11 mouse cellular contexts compared by ENCODE assay signal in genomic region chr3:86093213-86093845, GRCm38 (mm10). TPM values are rescaled to one million over a fixed set of nuclear protein-coding genes. Genes with fewer than 3 reads are reported as not detected.
A peak's percentile ranks its signal among the peaks of the same experiment; 100 is the strongest.
DNase-seq lines count a peak whose midpoint lies in the region; ATAC-seq and TF ChIP-seq lines count a peak whose summit lies in the region.
"Had no signal": no experiment of that assay in that cellular context is flagged by ENCODE, and none has a peak within 500 bp of the region (broad histone marks: within the 10 kb centered on the region; RNA-seq: fewer than 3 reads in every experiment).

No protein-coding gene starts in this region.

- no peak overlapping the region for H3K27ac ChIP-seq in heart, embryonic 10.5 days
- no peak overlapping the region for H3K27ac ChIP-seq in forebrain, embryonic 16.5 days (ENCODE audit: low read length)
- H3K27ac ChIP-seq in limb, embryonic 14.5 days (replicated peaks; ENCODE audit: low read depth, low read length): no peak overlapping the region

- intact Hi-C loops in heart, postnatal 10 days (cut with DNase I): no loop called here

- H3K36me3 ChIP-seq in heart, embryonic 10.5 days: 0 out of 2 replicates have a peak, but pooled peaks cover 5% of the 10 kb centered on the region
- H3K36me3 ChIP-seq in forebrain, embryonic 16.5 days (ENCODE audit: control insufficient read depth, insufficient read depth): no peaks in the 10 kb centered on the region
- peaks cover 4% of the 10 kb centered on the region; the same call in 1 of the 2 replicates for H3K36me3 ChIP-seq in limb, embryonic 14.5 days (ENCODE audit: control insufficient read depth, insufficient read depth, low read length)

- H3K9me3 ChIP-seq in heart, embryonic 10.5 days: no peaks in the 10 kb centered on the region
- no peaks in the 10 kb centered on the region for H3K9me3 ChIP-seq in forebrain, embryonic 16.5 days (ENCODE audit: control insufficient read depth, low read length)
- H3K9me3 ChIP-seq in limb, embryonic 14.5 days (ENCODE audit: control insufficient read depth, low read length): no peaks in the 10 kb centered on the region

- no peak overlapping the region for H3K4me2 ChIP-seq in forebrain, embryonic 16.5 days (ENCODE audit: low read length)
- no peak overlapping the region for H3K4me2 ChIP-seq in limb, embryonic 14.5 days (replicated peaks; ENCODE audit: low read depth, low read length, severe bottlenecking)

- no peak for TF ChIP-seq POLR2A in limb, embryonic 14.5 days (IDR thresholded peaks at IDR 0.05; ENCODE audit: borderline replicate concordance, extremely low read depth, insufficient read depth, insufficient read length)

- H3K4me1 ChIP-seq in heart, embryonic 10.5 days: no peaks in the 10 kb centered on the region
- peaks cover 8% of the 10 kb centered on the region for H3K4me1 ChIP-seq in forebrain, embryonic 16.5 days (replicated peaks; ENCODE audit: control insufficient read depth, insufficient read depth, low read length)
- H3K4me1 ChIP-seq in limb, embryonic 14.5 days (ENCODE audit: control insufficient read depth, insufficient read depth, low read length): peaks cover 19% of the 10 kb centered on the region; the same call in 1 of the 2 replicates

- WGBS in heart, embryonic 10.5 days: 70% methylated on average over 6 of the region's 6 CpGs
- WGBS in forebrain, embryonic 16.5 days: 15% methylated on average over 6 of the region's 6 CpGs
- 18% methylated on average over 6 of the region's 6 CpGs for WGBS in limb, embryonic 14.5 days

- ATAC-seq in forebrain, embryonic 16.5 days: peak; percentile 84
- no peak for ATAC-seq in limb, embryonic 14.5 days (ENCODE audit: low FRiP score, low read depth)
- no peak for ATAC-seq in megakaryocyte-erythroid progenitor cell, adult 5-6 weeks (replicated peaks; ENCODE audit: low FRiP score, low TSS enrichment, poor library complexity, severe bottlenecking)
- ATAC-seq in cerebellum, adult (ENCODE audit: insufficient number of reproducible peaks, low FRiP score, low TSS enrichment): no peak

- peak; percentile 14 for DNase-seq in heart, embryonic 10.5 days (ENCODE audit: low spot score)
- DNase-seq in heart, postnatal 10 days: no peak
- DNase-seq in brain, embryonic 18.5 days (ENCODE audit: low read depth, low spot score): peak; percentile 24
- no peak for DNase-seq in limb, embryonic 14.5 days (ENCODE audit: low spot score)
- no peak for DNase-seq in ovary, adult 18-20 months (ENCODE audit: low spot score)
- DNase-seq: cerebellum, adult 18-20 months; heart, adult 18-20 months; thymus, postnatal 4 days had no signal

- no peak overlapping the region for H3K9ac ChIP-seq in forebrain, embryonic 16.5 days (replicated peaks; ENCODE audit: low read depth, low read length)
- H3K9ac ChIP-seq in limb, embryonic 14.5 days (ENCODE audit: low read depth, low read length, severe bottlenecking): peak overlapping the region; percentile 28; the same call in 1 of the 2 replicates

- no peaks in the 10 kb centered on the region for H3K27me3 ChIP-seq in heart, embryonic 10.5 days (ENCODE audit: insufficient read depth, poor library complexity, severe bottlenecking)
- no peaks in the 10 kb centered on the region for H3K27me3 ChIP-seq in forebrain, embryonic 16.5 days (replicated peaks; ENCODE audit: control insufficient read depth, insufficient read depth, low read length)
- H3K27me3 ChIP-seq in limb, embryonic 14.5 days (ENCODE audit: control insufficient read depth, insufficient read depth, low read length): no peaks in the 10 kb centered on the region

- no peak overlapping the region for H3K4me3 ChIP-seq in heart, embryonic 10.5 days
- H3K4me3 ChIP-seq in forebrain, embryonic 16.5 days (replicated peaks; ENCODE audit: low read length): no peak overlapping the region
- H3K4me3 ChIP-seq in limb, embryonic 14.5 days (replicated peaks; ENCODE audit: low read length): no peak overlapping the region

RNA-seq across cellular contexts. Expression of gene Rps3a1, which starts 49.2 kb away (rescaled TPM):
- polyA plus RNA-seq in heart, embryonic 10.5 days (2016; fragmentation: Nextera tagmentation; extraction: Ambion mirVana): 903 and 1,025 TPM in 2 replicates
- total RNA-seq in heart, postnatal 10 days (2021): 100 to 1,000 TPM; 617 to 667 TPM
- polyA plus RNA-seq in forebrain, embryonic 16.5 days (2015; fragmentation: Nextera tagmentation; extraction: Ambion mirVana): 654 and 744 TPM in 2 replicates
- polyA plus RNA-seq in limb, embryonic 14.5 days (2012; rRNA removed): 1,087 and 1,916 TPM in 2 replicates
- 1,503 and 1,577 TPM in 2 replicates for polyA plus RNA-seq in limb, embryonic 14.5 days (2014; fragmentation: Nextera tagmentation; extraction: Ambion mirVana)
- total RNA-seq in megakaryocyte-erythroid progenitor cell, adult 5-6 weeks (2014; fragmentation: Nextera tagmentation): 3,660 and 3,786 TPM in 2 replicates
- 6,025 and 7,409 TPM in 2 replicates for total RNA-seq in megakaryocyte-erythroid progenitor cell, adult 5-6 weeks (2017)

Comparison
In these comparisons a context has a peak if more than half of its experiments do, and no peak if none do; other contexts are left out.
1. DNase-seq: peak in heart, embryonic 10.5 days (single experiment) and brain, embryonic 18.5 days (single experiment); none in heart, postnatal 10 days (0 of 2), limb, embryonic 14.5 days (single experiment) and ovary, adult 18-20 months (single experiment).